8 mouse cellular contexts compared by ENCODE assay signal in the genomic region with DNA sequence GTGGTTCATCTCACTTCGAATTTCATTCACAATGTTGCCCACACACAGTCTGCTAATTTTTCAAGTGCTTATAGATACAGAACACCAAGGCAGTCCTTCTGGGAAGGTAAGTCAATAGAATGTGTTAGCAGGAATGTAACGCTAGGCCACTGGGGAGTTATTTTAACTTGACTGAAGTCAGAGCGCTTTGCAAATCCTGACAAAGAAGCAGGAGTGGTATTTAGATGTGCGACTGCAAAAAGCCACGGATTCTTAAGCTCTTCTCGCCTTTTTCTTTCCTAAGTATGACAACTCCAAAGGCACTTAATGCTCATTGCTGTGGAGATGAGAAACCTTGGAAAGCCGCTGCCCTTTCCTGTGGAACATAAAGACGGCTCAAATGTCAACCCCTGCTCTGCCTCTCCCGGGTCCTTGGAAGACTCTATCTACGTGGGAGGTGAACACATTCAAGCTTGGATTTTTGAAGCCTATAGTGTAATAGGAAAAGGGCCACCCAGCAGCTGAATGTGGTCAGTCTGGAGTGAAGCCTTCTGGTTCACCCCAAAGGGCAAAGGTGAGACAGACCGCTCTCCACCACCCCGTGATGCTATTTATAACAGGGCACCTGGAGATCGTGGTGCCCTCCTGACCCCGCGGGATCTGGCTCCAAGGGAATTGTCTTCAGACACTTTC. TPM values are rescaled to one million over a fixed set of nuclear protein-coding genes. Genes with fewer than 3 reads are reported as not detected.
DNase-seq lines count a peak whose midpoint lies in the region; ATAC-seq and TF ChIP-seq lines count a peak whose summit lies in the region.

No protein-coding gene starts in this region.

- TF ChIP-seq POLR2A in brain, embryonic 14.5 days (IDR thresholded peaks at IDR 0.05; ENCODE audit: borderline replicate concordance, extremely low read depth, insufficient read depth, insufficient read length, poor library complexity, severe bottlenecking) = no peak
- no peak for TF ChIP-seq POLR2A in small intestine, adult 2 months (IDR thresholded peaks at IDR 0.05; ENCODE audit: low read depth, low read length)

- H3K4me2 ChIP-seq in kidney, embryonic 16.5 days (replicated peaks; ENCODE audit: low read depth, low read length) = peak overlapping the region; percentile 99
- peak overlapping the region; percentile 80 for H3K4me2 ChIP-seq in liver, embryonic 11.5 days

- peak overlapping the region; percentile 77 for H3K27ac ChIP-seq in kidney, embryonic 16.5 days (ENCODE audit: low read length)
- H3K27ac ChIP-seq in liver, embryonic 11.5 days (ENCODE audit: low read depth, low read length) = no peak overlapping the region
- H3K27ac ChIP-seq in small intestine, adult 2 months (ENCODE audit: insufficient read depth, low read depth, low read length) = no peak overlapping the region

- 6% methylated on average over 15 of the region's 15 CpGs for WGBS in kidney, embryonic 16.5 days
- 16% methylated on average over 15 of the region's 15 CpGs for WGBS in liver, embryonic 11.5 days
- 28% methylated on average over 15 of the region's 15 CpGs for WGBS in small intestine, adult 2 months

- peak overlapping the region; percentile 85 for H3K9ac ChIP-seq in kidney, embryonic 16.5 days (replicated peaks; ENCODE audit: low read length)
- H3K9ac ChIP-seq in liver, embryonic 11.5 days (ENCODE audit: low read depth, low read length) = peak overlapping the region; percentile 4; the same call in 1 of the 2 replicates

- no peak for DNase-seq in kidney, adult 11 months
- DNase-seq in brain, embryonic 14.5 days (ENCODE audit: low read depth) = peak; percentile 58
- DNase-seq in liver, embryonic 11.5 days (ENCODE audit: low spot score) = no peak
- no peak for DNase-seq in thymus, postnatal 10 days (ENCODE audit: low spot score in 2 of 2)
- DNase-seq in cerebellum, postnatal 14 days = no peak

- no peaks in the 10 kb centered on the region for H3K27me3 ChIP-seq in kidney, embryonic 16.5 days (ENCODE audit: insufficient read depth, low read length)
- peaks cover 8% of the 10 kb centered on the region for H3K27me3 ChIP-seq in liver, embryonic 11.5 days (replicated peaks; ENCODE audit: control insufficient read depth, insufficient read depth, low read length)
- no peaks in the 10 kb centered on the region for H3K27me3 ChIP-seq in small intestine, adult 2 months (ENCODE audit: control insufficient read depth, insufficient read depth, low read length)

- H3K4me3 ChIP-seq in kidney, embryonic 16.5 days (ENCODE audit: low read length) = peak overlapping the region; percentile 85
- peak overlapping the region; percentile 56 for H3K4me3 ChIP-seq in liver, embryonic 11.5 days (ENCODE audit: low read depth, low read length)
- peak overlapping the region; percentile 94 for H3K4me3 ChIP-seq in small intestine, adult 2 months (ENCODE audit: low read depth, low read length)

- ATAC-seq in kidney, embryonic 16.5 days (ENCODE audit: low FRiP score, low TSS enrichment) = peak; percentile 53
- 0 out of 2 replicates have a peak, but pooled peaks have one; percentile 2 for ATAC-seq in granulocyte monocyte progenitor cell, adult 5-6 weeks (replicated peaks; ENCODE audit: poor library complexity, severe bottlenecking)
- no peak; the same call in 1 of the 2 replicates for ATAC-seq in liver, embryonic 11.5 days (replicated peaks; ENCODE audit: low FRiP score)

- no peaks in the 10 kb centered on the region for H3K9me3 ChIP-seq in kidney, embryonic 16.5 days (ENCODE audit: low read length)
- no peaks in the 10 kb centered on the region for H3K9me3 ChIP-seq in liver, embryonic 11.5 days (ENCODE audit: control insufficient read depth, low read length)

- no peak for TF ChIP-seq CTCF in brain, embryonic 14.5 days (IDR thresholded peaks at IDR 0.05; ENCODE audit: borderline replicate concordance, extremely low read depth, insufficient read depth, insufficient read length)
- TF ChIP-seq CTCF in small intestine, adult 2 months (IDR thresholded peaks at IDR 0.05; ENCODE audit: extremely low read depth, insufficient read length, insufficient replicate concordance, low read depth, low read length) = no peak

- H3K36me3 ChIP-seq in kidney, embryonic 16.5 days (ENCODE audit: insufficient read depth, low read length) = no peaks in the 10 kb centered on the region
- no peaks in the 10 kb centered on the region for H3K36me3 ChIP-seq in liver, embryonic 11.5 days (ENCODE audit: control insufficient read depth, insufficient read depth, low read length)
- no peaks in the 10 kb centered on the region for H3K36me3 ChIP-seq in small intestine, adult 2 months (ENCODE audit: control insufficient read depth, insufficient read depth, low read length)

- peaks cover 11% of the 10 kb centered on the region for H3K4me1 ChIP-seq in kidney, embryonic 16.5 days (ENCODE audit: insufficient read depth, low read length)
- H3K4me1 ChIP-seq in liver, embryonic 11.5 days (replicated peaks; ENCODE audit: control insufficient read depth, insufficient read depth, low read length) = no peaks in the 10 kb centered on the region
- no peaks in the 10 kb centered on the region for H3K4me1 ChIP-seq in small intestine, adult 2 months (ENCODE audit: control insufficient read depth, insufficient read depth, insufficient read length, low read length)

RNA-seq across cellular contexts. Expression of a gene that starts 3.0 kb away (rescaled TPM):
- polyA plus RNA-seq in kidney, embryonic 16.5 days (2015; fragmentation: Nextera tagmentation; extraction: Ambion mirVana) = 34.4 and 35.6 TPM in 2 replicates
- polyA plus RNA-seq in brain, embryonic 14.5 days (2012; rRNA removed) = 6.5 and 9.7 TPM in 2 replicates
- total RNA-seq in granulocyte monocyte progenitor cell, adult 5-6 weeks (2014; fragmentation: Nextera tagmentation) = 0.56 and 3.6 TPM in 2 replicates
- 0.86 and 1.6 TPM in 2 replicates for total RNA-seq in granulocyte monocyte progenitor cell, adult 5-6 weeks (2017)
- 7.7 and 8.1 TPM in 2 replicates for polyA plus RNA-seq in liver, embryonic 11.5 days (2014; fragmentation: Nextera tagmentation; extraction: Ambion mirVana)
- 0.99 and 2.3 TPM in 2 replicates for polyA plus RNA-seq in small intestine, adult 2 months (2012; rRNA removed)
